Mouse (Mus musculus) spleen, postnatal 36 days (tissue): Measurements from ENCODE around the gene Eml4.
A peak's percentile ranks its signal among the peaks of the same experiment; 100 is the strongest.

Source experiments
- DNase-seq, 2 experiments: peaks; one replicate each; pipeline ENCODE4 v3.0.0; 2022; ENCODE audit warnings: low spot score in 2 of 2, mixed read lengths in 1 of 2

Gene Eml4

DNA sequence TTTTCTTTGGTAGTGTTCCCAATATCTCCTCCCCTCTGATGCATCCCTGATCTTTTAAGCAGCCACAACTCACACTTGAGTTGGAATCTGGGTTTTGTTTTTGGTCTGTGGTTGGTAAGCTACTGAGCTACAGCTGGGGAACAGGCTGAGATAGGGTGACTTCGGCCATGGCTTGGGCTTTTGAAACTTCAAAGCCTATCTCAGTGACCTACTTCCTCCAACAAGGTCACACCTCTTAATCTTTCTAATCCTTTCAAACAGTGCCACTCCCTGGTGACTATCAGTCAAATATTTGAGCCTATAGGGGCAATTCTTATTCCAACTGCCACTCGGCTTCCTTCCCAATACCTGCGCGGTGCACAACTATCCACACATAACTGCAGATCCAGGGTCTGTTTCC, 149.0 kb downstream of the Eml4 start:
- no peak for DNase-seq

DNA sequence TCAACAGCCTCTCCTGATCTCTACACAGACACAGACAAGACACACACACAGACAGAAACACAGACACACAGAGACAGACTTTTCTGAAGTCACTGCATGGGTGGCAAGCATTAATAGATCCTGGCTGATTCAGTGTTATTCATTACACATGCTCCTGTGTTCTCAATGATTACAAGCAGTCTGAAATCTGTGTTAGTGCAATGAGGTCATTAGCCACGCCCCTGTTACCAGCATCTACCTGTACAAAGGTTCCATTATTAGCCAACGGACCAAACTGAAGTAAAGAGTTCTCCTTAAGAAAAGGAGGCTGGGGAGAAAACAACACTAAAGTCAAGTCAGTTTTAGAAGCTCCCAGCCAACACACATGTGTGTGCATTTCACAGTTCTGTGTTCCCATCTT, 153.0 kb downstream of the Eml4 start:
- no peak for DNase-seq

DNA sequence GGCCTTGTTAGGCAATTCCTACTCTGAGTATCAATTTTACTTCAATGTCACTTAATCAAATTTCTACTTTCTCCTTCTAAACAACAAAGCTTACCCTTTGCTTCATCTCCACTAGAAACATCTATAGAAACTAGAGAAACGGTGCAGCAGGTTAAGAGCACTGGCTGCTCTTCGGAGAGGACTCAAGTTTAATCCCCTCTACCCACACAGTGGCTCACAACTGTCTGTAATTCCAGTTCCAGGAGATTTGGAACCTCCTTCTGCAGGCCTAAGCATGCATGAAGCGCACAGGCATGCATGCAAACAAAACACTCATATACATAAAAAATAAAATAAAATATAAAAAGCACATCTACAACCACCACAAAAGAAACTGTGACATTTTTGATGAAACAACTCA, 161.4 kb downstream of the Eml4 start:
- no peak for DNase-seq

DNA sequence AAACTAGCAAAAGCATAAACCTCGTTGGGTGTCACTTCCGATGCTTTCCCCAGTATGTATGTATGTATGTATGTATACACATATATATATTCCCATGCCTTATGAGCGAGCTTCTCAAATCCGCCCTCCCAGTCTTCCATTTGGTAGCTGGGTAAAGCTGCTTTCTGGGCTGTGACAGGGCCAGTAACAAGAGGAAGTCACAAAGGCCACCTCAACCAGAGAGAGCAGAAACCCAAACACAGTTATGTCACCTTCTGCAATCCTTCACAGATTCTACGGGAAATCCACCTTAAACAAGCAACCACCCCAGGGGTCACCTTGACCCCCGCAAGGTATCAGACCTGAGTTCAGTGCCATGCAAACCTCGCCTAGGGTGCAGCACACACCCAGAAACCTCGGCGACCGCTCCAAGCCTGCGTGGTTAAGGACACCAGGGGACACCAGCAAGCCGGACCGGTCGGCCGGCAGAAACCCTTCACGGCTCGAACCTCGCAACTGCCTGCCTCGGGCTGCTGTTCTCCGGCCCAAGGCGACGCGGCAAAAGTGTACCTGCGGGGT, 163.0 kb downstream of the Eml4 start:
- DNase-seq, result no peak

DNA sequence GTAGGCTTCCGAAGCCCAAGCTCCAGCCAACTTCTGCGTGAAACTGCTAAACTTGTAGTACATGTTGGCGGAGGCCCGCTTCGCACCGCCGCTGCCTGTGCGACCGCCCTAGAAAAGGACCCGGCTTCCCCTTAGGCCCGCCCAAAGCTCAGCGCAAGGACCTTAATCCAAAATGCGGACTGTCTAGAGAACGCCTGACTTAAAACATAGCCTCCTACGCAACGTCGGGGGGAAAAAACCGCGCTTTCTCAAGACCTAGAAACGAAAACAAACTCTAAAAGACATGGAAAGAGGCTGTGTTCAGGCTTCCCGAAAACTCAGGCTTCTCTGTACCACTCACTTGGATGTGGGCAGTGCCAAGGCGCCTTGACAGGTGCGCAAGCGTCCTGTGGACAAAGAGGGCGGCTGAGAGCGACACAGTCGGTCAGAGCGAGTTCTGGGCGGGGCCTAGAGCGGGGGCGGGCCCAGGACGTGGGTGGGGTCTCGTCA, 163.5 kb downstream of the Eml4 start:
- peak; percentile 88 to 90 for DNase-seq

DNA sequence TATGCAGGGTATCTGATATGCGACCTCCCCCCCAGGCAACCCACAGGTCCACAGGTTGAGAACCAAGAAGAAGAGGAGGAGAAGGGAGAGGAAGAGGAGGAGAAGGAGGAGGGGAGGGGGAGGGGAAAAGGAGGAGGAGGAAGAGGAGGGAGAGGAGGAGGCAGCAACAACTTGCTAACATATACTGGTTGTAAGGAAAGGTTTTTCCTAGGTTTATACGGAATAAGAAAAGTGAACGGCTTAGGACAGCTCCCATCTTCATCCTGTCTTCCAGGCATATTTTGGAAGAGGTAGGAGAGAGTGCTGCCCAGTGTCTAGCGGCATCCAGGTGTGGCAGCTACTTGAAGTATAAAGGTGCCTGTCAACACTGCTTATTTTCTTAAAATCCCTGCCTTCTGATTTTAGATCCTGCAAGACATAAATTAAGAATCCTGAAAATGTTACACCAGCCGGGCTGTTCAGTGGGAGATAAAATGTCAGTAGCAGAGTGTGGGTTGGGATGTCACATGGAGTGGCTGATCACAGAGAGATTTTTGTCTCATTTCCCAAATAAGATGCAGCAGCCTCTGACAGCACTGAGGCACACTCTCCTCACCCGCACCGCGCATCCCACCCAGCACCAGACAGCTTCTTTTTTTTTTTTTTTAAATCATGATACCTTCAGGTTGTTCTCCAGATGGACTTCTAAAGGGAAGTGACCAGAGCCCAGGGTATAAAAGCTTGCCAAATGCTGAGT, 166.7 kb downstream of the Eml4 start, which contains the start of gene Cox7a2l:
Gene Cox7a2l, minus strand, starts transcription at position 51 of the 736 bp plus-strand sequence.
- no peak for DNase-seq

DNA sequence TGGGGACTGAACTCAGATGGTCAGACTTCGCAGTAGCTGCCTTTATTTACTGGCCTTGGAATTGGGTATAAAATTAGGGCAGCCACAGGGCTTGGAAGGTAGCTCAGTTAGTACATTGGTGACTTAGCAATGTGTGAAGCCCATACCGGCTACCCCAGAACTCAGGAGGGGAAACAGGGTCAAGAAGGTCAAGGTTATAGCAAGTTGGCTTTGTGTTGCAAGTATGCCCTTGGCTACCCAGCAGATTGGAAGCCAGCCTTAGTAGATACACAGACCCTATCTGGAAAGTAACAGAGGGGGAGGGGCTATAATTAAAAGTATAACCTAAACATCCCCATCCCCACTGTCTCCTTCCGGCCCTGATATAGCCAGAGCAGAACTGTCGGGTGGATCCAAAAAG, 171.2 kb downstream of the Eml4 start:
- DNase-seq, result no peak

DNA sequence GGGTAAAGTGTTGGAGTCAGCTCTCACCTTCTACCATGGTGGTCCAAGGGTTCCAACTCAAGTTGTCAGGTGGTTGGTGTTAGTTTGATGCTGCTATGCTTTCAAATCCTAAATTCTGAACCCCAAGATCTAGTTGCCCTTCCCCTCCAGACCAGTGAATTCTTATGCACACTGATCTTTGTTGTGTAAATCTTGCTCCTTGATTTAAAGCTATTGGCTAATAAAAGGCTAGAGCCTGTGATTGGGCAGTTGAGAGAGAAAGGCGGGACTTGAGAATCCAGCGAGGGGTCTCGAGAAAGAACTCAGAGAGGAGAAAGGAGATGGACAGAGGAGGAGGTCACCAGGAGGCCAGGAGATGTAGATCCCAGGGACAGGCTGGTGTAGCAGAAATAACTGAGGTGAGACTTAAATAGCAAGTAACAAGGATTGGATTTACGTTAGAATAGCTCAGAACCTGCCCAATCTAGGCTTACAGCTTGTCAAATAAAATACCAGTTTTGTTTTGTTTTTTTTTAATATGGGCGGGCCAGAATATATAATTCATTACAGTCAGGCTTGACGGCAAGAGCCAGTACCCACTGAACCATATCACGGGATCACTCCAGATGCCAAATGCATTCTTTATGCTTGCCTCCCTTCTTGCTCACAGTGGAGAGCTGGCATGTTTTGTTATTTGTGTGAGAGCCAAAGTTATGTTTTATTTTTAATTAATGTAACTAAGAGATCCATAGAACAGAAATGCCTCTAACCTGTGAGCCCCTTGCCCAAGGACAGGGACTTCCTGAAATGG, 172.1 kb downstream of the Eml4 start:
- no peak for DNase-seq

DNA sequence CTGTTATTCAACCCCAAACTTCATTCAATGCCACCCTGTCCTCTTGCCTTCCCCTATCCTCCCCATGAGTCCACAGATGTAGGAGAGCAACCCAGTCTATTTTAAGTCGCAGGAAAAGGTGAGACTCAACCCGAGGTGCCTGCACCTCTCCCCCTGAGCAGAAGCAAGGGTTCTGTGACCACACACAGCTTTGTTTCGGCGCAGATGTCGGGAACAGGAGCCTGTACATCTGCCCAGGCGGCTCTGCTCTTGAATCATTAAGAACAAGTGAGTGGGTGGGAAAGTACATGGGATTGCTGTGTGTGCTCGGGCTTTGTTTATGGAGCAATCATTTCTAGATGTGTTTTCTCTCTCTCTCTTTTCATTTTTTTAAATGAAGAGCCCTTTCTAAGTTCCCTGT, 174.0 kb downstream of the Eml4 start:
- no peak for DNase-seq

DNA sequence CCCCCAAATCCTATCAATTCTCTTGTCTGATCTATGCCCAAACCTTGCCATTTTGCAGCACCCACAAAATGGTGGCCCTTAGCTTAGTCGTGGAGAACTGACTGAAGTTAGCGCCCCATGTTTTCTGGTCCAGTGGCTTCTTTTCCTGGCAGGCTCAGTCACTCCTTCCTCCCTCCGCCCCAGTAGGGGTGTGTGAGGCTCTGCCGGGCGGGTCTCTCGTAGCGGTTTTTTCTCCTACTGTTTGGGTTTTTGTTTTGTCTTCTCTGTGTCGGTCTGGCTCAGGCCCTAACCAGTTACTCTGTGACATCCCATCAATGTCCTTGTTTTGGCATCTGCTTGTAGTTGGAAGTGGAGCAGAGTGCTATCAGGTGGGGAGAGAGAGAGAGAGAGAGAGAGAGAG, 174.9 kb downstream of the Eml4 start:
- DNase-seq, result peak in 1 of 2 experiments; percentile 13

DNA sequence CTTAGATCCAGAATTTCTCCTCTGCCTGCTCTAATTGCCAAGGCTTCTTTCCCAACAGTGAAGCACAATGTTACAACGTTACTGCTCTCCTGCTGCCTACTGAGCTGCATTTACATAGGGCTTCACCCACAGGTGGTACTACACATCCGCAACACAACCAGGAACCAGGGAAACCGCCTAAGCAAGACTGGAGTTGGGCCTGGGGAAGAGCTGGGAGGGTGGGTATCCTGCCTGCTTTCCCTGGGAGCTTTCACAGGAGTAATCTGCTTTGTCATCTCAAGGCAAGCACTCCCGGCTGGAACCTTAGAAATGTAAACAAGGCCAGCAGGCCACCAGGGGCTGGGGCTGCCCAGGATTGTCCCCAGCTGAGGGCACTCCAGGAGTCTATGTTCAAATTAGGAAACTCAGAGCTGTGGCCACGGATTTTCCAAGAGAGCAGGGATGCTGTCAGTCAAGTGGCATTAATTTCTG, 175.4 kb downstream of the Eml4 start:
- no peak for DNase-seq

DNA sequence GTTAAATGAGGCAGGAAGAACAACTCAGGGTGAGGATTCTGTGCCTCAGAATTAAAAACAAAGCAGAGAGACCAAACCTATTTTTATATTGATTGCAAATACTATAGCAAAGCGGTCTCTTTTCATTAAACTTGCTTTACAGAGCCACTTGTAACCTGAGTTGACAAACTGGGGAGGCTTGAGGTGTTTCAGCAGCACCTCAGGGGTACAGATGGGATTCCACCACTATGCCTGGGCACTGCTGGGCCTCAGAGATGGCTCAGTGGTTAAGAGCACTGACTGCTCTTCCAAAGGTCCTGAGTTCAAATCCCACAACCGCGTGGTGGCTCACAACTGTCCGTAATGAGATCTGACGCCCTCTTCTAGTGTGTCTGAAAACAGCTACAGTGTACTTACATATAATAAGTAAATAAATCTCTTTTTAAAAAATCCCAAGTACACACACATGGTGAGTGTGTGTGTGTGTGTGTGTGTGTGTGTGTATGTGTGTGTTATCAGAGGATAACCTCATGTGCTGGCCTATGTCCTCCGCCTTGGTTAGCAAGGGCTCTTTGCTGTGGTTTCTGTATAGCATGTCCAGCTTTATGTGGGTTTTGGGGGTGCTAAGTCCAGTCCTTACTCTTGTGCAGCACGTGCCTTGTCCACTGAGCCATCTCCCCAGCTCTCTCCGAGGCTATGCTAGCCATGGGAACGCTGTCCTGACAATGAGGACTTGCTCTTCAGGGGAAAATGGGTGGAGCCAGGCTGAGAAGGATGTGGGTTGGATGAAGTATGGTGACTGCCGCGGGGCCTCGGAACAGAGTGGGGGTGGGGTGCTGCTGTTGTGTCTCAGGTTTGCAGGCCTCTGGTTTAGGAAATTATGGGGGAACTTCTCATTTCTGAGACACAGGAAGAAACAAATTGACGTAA, 176.1 kb downstream of the Eml4 start:
- peak; percentile 48 to 60 for DNase-seq

DNA sequence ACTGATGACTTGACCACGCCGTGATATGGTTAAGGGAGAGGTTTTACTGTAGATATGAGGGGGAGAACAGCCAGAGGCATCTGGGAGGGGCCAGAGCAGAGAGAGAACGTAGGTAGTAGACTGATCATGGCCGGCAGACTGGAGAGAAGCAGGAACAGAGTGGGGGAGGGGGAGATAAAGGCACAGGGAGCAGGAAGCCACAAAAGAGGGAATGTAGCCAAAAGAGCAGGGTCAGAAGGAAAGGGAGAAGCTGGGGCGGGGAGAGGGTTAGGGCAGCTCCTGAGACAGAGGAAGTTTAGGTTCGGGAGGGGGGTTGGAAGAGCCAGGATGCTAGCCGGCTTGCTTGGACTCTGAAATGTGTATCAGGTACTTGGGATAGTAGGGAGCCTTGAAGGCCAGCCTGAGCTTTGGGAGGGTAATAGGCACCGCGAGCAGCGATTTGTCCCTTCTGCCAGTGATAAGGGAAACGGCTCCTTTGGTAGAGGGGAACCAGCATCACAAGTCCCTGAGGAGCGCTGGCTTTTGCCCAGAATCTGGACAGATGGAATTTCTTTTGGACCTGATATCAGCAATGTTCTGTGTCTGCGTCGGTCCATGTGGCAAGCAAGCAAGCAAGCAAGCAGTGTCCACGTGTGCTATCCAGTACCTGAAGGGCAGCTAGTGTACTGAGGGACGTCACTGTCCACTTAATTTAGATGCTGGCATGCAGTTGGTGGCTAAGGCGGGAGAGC, 177.1 kb downstream of the Eml4 start:
- peak in 1 of 2 experiments; percentile 15 for DNase-seq
